Mouse (Mus musculus): ENCODE results near the gene Ovol2. TPM values are rescaled to one million over a fixed set of nuclear protein-coding genes. Genes with fewer than 3 reads are reported as not detected.
A peak's percentile ranks its signal among the peaks of the same experiment; 100 is the strongest.

Gene Ovol2
- total and polyA plus RNA-seq, 3 experiments = not detected

DNA sequence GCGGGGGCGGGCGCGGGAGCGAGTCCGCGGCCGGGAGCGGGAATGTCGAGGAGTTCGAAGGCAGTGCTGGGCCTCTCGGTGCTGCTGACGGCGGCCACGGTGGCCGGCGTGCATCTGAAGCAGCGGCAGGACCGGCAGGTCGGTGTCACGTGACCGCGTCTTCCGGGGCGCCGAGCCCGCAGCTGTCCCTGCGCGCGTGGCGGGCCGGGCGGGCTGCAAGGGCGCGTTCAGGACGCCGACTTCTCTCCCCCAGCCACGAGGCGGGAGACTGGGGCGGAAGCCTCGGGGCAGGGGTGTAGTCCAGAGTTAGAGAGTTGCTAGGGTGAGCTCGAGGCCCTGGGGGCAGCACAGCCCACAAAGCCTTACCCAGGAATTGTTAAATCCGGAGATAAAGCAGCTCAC lies 37.1 kb upstream of the Ovol2 start (continued):
- TF ChIP-seq MAX (IDR thresholded peaks at IDR 0.05; ENCODE audit: low read length) = peak; percentile 53
- TF ChIP-seq CHD2 (IDR thresholded peaks at IDR 0.05; ENCODE audit: low read length) = no peak; the same call in 1 of the 2 replicates
- TF ChIP-seq ETS1 (conservative IDR thresholded peaks at IDR 0.05; ENCODE audit: low read depth, low read length) = no peak
- TF ChIP-seq BHLHE40 (IDR thresholded peaks at IDR 0.05; ENCODE audit: low read depth, low read length) = peak; percentile 93
- TF ChIP-seq ZKSCAN1 (IDR thresholded peaks at IDR 0.05; ENCODE audit: borderline replicate concordance, low read depth, low read length) = no peak
- TF ChIP-seq TCF12 (IDR thresholded peaks at IDR 0.05; ENCODE audit: low read depth, low read length) = peak; percentile 8; the same call in 1 of the 2 replicates
- TF ChIP-seq HCFC1 (IDR thresholded peaks at IDR 0.05; ENCODE audit: low read depth, low read length) = peak; percentile 49; the same call in 1 of the 2 replicates
- TF ChIP-seq JUND (conservative IDR thresholded peaks at IDR 0.05; ENCODE audit: low read depth, low read length) = no peak
- TF ChIP-seq ELF1 (IDR thresholded peaks at IDR 0.05; ENCODE audit: low read depth, low read length) = peak; percentile 22; the same call in 1 of the 2 replicates
- no peak for TF ChIP-seq JUN (IDR thresholded peaks at IDR 0.05; ENCODE audit: insufficient read depth, low read depth, low read length)
- TF ChIP-seq MXI1 (IDR thresholded peaks at IDR 0.05; ENCODE audit: low read depth, low read length) = peak; percentile 90
- peak; percentile 77 for TF ChIP-seq MYC (IDR thresholded peaks at IDR 0.05; ENCODE audit: low read depth, low read length)
- TF ChIP-seq MEF2A (IDR thresholded peaks at IDR 0.05; ENCODE audit: borderline replicate concordance, low read depth, low read length) = 0 out of 2 replicates have a peak, but pooled peaks have one; percentile 15
- TF ChIP-seq CTCF (conservative IDR thresholded peaks at IDR 0.05 in 1 of 2, IDR thresholded peaks at IDR 0.05 in 1 of 2; ENCODE audit: low read depth in 2 of 2, low read length in 2 of 2) = no peak
- TF ChIP-seq NRF1 (IDR thresholded peaks at IDR 0.05; ENCODE audit: low read depth, low read length) = no peak
- TF ChIP-seq ZMIZ1 (IDR thresholded peaks at IDR 0.05; ENCODE audit: low read depth, low read length) = no peak
- no peak for TF ChIP-seq SMC3 (IDR thresholded peaks at IDR 0.05; ENCODE audit: low read depth, low read length)

DNA sequence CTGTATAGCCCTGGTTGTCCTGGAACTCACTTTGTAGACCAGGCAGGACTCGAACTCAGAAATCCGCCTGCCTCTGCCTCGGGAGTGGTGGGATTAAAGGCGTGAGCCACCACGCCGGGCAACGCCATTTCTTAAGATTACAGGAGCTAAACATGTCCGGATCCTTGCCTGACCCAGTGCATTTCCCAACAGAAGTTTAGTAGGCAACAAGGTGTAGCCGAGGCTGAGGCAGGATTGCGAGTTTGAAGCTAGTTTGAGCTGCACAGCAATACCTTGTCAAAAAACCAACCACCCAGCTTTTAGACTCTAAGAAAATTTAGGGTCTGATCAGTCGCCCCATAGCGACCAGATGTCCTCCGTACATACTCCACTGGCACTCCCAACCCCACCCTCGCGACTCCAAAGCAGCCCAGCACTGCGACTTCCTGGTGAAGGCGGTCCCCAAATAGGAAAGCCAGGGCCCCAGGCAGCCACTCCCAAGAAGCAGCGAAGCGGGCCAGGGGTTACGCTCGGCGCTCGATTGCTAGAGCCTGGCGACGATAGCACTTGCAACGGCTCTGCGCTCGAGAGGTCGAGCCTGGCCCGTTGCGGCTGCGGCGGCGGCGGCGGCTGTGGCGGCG lies 36.6 kb upstream of the Ovol2 start, which contains the start of the genes Kat14 and Pet117:
TSS of gene Kat14 (plus strand) at position 584 of the 620 bp plus-strand sequence.
TSS of gene Pet117 (plus strand) at position 597 of the 620 bp plus-strand sequence.
- Histone ChIP-seq H3K4me2 (ENCODE audit: insufficient read depth, low read depth, poor library complexity, severe bottlenecking) (peak within 1 kb of the TSS; percentile 98), H3K27me3 (replicated peaks) (no peaks in the 10 kb centered on the region), H3K9me3 (replicated peaks; ENCODE audit: low read length) (no peaks in the 10 kb centered on the region), H3K27ac (ENCODE audit: insufficient read depth, low read depth) (peak within 1 kb of the TSS; percentile 62), H3K4me1 (ENCODE audit: control insufficient read depth in 1 of 2, insufficient read depth in 2 of 2) (peaks cover 6 to 26% of the 10 kb centered on the region in 2 experiments; a peak in 3 of 4 replicates), H3K4me3 (replicated peaks in 1 of 3; ENCODE audit: low read depth in 2 of 3, low read length in 2 of 3, poor library complexity in 1 of 3) (peak within 1 kb of the TSS; percentile 75 to 92 (median 80)), H3K79me2 (replicated peaks; ENCODE audit: control insufficient read depth, extremely low read depth, insufficient read depth, poor library complexity, severe bottlenecking) (peaks cover 19% of the 10 kb centered on the region), H3K9ac (ENCODE audit: insufficient read depth, low read depth) (peak within 1 kb of the TSS; percentile 81), H3K36me3 (replicated peaks in 1 of 2; ENCODE audit: control insufficient read depth in 1 of 2, insufficient read depth in 1 of 2, low read length in 1 of 2) (peaks cover 4 to 12% of the 10 kb centered on the region in 2 experiments)
- in situ Hi-C loops (cut with MboI; ENCODE audit: low pct_ligation_motif_present, low pct_unique_long_range_greater_than_20kb, low sequenced_read_pairs) = no loop called here
- dilution Hi-C loops (cut with MboI; ENCODE audit: extremely low pct_ligation_motif_present, extremely low pct_unique_long_range_greater_than_20kb, low sequenced_read_pairs) = no loop called here
- TF ChIP-seq POLR2AphosphoS2 (IDR thresholded peaks at IDR 0.05; ENCODE audit: low read depth, low read length) = no peak; the same call in 1 of the 2 replicates
- TF ChIP-seq USF2 (conservative IDR thresholded peaks at IDR 0.05; ENCODE audit: low read depth, low read length) = no peak
- peak; percentile 46; the same call in 1 of the 2 replicates for TF ChIP-seq TCF12 (IDR thresholded peaks at IDR 0.05; ENCODE audit: low read depth, low read length)
- TF ChIP-seq ETS1 (conservative IDR thresholded peaks at IDR 0.05; ENCODE audit: low read depth, low read length) = no peak
- TF ChIP-seq RAD21 (IDR thresholded peaks at IDR 0.05; ENCODE audit: low read depth, low read length) = no peak
- TF ChIP-seq GABPA (IDR thresholded peaks at IDR 0.05; ENCODE audit: insufficient replicate concordance, low read depth, low read length) = no peak
- TF ChIP-seq CTCF (conservative IDR thresholded peaks at IDR 0.05 in 1 of 2, IDR thresholded peaks at IDR 0.05 in 1 of 2; ENCODE audit: low read depth in 2 of 2, low read length in 2 of 2) = no peak
- TF ChIP-seq MYC (IDR thresholded peaks at IDR 0.05; ENCODE audit: low read depth, low read length) = no peak
- peak; percentile 94 for TF ChIP-seq ELF1 (IDR thresholded peaks at IDR 0.05; ENCODE audit: low read depth, low read length)
- peak; percentile 65 for TF ChIP-seq IRF4 (IDR thresholded peaks at IDR 0.05; ENCODE audit: low read depth, low read length)
- peak; percentile 85 for TF ChIP-seq HCFC1 (IDR thresholded peaks at IDR 0.05; ENCODE audit: low read depth, low read length)
- peak; percentile 93; the same call in 1 of the 2 replicates for TF ChIP-seq SIN3A (IDR thresholded peaks at IDR 0.05; ENCODE audit: low read length)
- TF ChIP-seq MAFK (IDR thresholded peaks at IDR 0.05; ENCODE audit: insufficient replicate concordance, low read length) = no peak
- TF ChIP-seq MEF2A (IDR thresholded peaks at IDR 0.05; ENCODE audit: borderline replicate concordance, low read depth, low read length) = peak; percentile 80; the same call in 1 of the 2 replicates
- TF ChIP-seq ZKSCAN1 (IDR thresholded peaks at IDR 0.05; ENCODE audit: borderline replicate concordance, low read depth, low read length) = no peak
- TF ChIP-seq POLR2A (IDR thresholded peaks at IDR 0.05; ENCODE audit: low read depth, low read length) = peak; percentile 84
- no peak for TF ChIP-seq E2F4 (IDR thresholded peaks at IDR 0.05; ENCODE audit: insufficient replicate concordance, low read depth, low read length)
- TF ChIP-seq NELFE (IDR thresholded peaks at IDR 0.05; ENCODE audit: low read depth, low read length) = peak; percentile 82
- TF ChIP-seq SMC3 (IDR thresholded peaks at IDR 0.05; ENCODE audit: low read depth, low read length) = no peak
- no peak for TF ChIP-seq ZC3H11A (IDR thresholded peaks at IDR 0.05; ENCODE audit: low read depth, low read length)
- TF ChIP-seq MAZ (IDR thresholded peaks at IDR 0.05; ENCODE audit: low read depth, low read length) = 0 out of 2 replicates have a peak, but pooled peaks have one; percentile 61
- TF ChIP-seq JUND (conservative IDR thresholded peaks at IDR 0.05; ENCODE audit: low read depth, low read length) = no peak
- TF ChIP-seq ZNF384 (IDR thresholded peaks at IDR 0.05; ENCODE audit: low read depth, low read length) = no peak
- TF ChIP-seq TBP (conservative IDR thresholded peaks at IDR 0.05; ENCODE audit: low read depth, low read length) = 0 out of 2 replicates have a peak, but pooled peaks have one; percentile 24
- DNase-seq (ENCODE audit: extremely low read depth) = peak; percentile 95

All from CH12.LX (cell line).